Mouse (Mus musculus) liver, adult 2 months (tissue): ENCODE data around the gene Slc38a3. TPM values are rescaled to one million over a fixed set of nuclear protein-coding genes. Genes with fewer than 3 reads are reported as not detected.
A peak's percentile ranks its signal among the peaks of the same experiment; 100 is the strongest.

Experiments
- DNase-seq: peaks from one replicate; pipeline ENCODE4 v3.0.0-alpha.2; 2011; ENCODE audit warnings: low read depth, low spot score; ENCODE audit errors: extremely low read depth
- H3K27ac ChIP-seq: fragments of 200-500 bp; replicated peaks from 2 replicates; pipeline ENCODE4 v1.5.1; 2012; ENCODE audit warnings: low read depth, mild to moderate bottlenecking, control low read depth, inconsistent platforms, low read length; ENCODE audit not compliant: insufficient read depth
- H3K27me3 ChIP-seq: fragments of 200-500 bp; 2 replicates; pipeline ENCODE4 v1.6.1; 2012; ENCODE audit warnings: mild to moderate bottlenecking, moderate library complexity, low read length, inconsistent platforms; ENCODE audit not compliant: control insufficient read depth, insufficient read depth
- H3K36me3 ChIP-seq: fragments of 200-500 bp; 2 replicates; pipeline ENCODE4 v1.6.1; 2012; ENCODE audit warnings: low read length, inconsistent platforms; ENCODE audit not compliant: control insufficient read depth, insufficient read depth
- H3K4me1 ChIP-seq: fragments of 200-500 bp; 2 replicates; pipeline ENCODE4 v1.6.1; 2011; ENCODE audit warnings: low read length; ENCODE audit not compliant: control insufficient read depth, insufficient read depth
- H3K4me3 ChIP-seq: fragments of 200-500 bp; 2 replicates; pipeline ENCODE4 v1.5.1; 2011; ENCODE audit warnings: low read depth, mild to moderate bottlenecking, control low read depth, low read length, moderate library complexity; ENCODE audit not compliant: insufficient read depth
- H3K79me2 ChIP-seq: fragments of 200-500 bp; 2 replicates; pipeline ENCODE4 v1.6.1; 2012; ENCODE audit warnings: inconsistent platforms, mild to moderate bottlenecking, low read length, moderate library complexity; ENCODE audit not compliant: control insufficient read depth, insufficient read depth
- H3K9ac ChIP-seq: fragments of 200-500 bp; 2 replicates; pipeline ENCODE4 v1.6.1; 2012; ENCODE audit warnings: low read depth, mild to moderate bottlenecking, control low read depth, inconsistent platforms, low read length
- CTCF ChIP-seq: fragments of 200-500 bp; IDR thresholded peaks from 2 replicates; pipeline ENCODE4 v1.5.1; 2011; ENCODE audit warnings: low read depth, low read length, control low read depth
- POLR2A ChIP-seq: fragments of 200-500 bp; IDR thresholded peaks from 2 replicates; pipeline ENCODE4 v1.6.1; 2011; ENCODE audit warnings: low read length, control low read depth; ENCODE audit not compliant: insufficient read depth; ENCODE audit errors: extremely low read depth
- WGBS: fragments of 180-500 bp; shearing (Covaris S2); methylation state at CpG from one replicate; pipeline ENCODE4 v1.1.7; 2018; 5-methylcytosine and 5-hydroxymethylcytosine counted together
- polyA plus RNA-seq: library from polyadenylated mRNA; depleted of rRNA; stranded (reverse); fragments of >200 nt; gene quantifications from 2 replicates; pipeline ENCODE4 v1.2.3, GENCODE M21; 2012
- total RNA-seq: library from RNA; depleted of rRNA; stranded (reverse); fragments of >200 nt; gene quantifications from 2 replicates; pipeline ENCODE4 v1.2.3, GENCODE M21; 2014

Slc38a3 gene
- total and polyA plus RNA-seq, 2 experiments = 982 to 4,585 TPM

DNA sequence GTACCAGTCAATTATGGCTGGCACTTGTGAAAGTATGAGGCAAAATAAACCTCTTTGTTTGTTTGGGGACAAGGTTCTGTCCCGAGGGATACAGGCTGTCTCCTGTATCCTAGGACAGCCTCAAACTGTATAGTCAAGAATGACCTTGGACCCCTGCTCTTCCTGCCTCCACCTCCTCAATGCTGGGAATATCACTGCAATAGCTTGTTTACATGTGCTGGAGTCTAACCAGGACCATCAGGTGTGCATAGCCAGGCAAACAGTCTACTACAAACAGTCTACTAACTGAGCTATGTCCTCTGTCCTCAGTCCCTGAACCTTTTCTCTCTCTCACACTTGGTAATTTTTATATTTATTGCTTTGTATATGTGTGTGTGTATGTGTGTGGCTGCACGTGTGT is 15.9 kb downstream of the Slc38a3 start:
- peak overlapping the region; percentile 78 for H3K27ac ChIP-seq
- H3K36me3 ChIP-seq = peaks cover 52% of the 10 kb centered on the region
- no peak overlapping the region for H3K4me3 ChIP-seq
- H3K4me1 ChIP-seq = peaks cover 25% of the 10 kb centered on the region; the same call in 1 of the 2 replicates
- WGBS = 17% methylated on average over 2 of the region's 2 CpGs
- no peak for TF ChIP-seq CTCF
- TF ChIP-seq POLR2A = no peak
- peak; percentile 84 for DNase-seq
- H3K9ac ChIP-seq = no peak overlapping the region; the same call in 1 of the 2 replicates
- H3K79me2 ChIP-seq = no peaks in the 10 kb centered on the region
- no peaks in the 10 kb centered on the region for H3K27me3 ChIP-seq

DNA sequence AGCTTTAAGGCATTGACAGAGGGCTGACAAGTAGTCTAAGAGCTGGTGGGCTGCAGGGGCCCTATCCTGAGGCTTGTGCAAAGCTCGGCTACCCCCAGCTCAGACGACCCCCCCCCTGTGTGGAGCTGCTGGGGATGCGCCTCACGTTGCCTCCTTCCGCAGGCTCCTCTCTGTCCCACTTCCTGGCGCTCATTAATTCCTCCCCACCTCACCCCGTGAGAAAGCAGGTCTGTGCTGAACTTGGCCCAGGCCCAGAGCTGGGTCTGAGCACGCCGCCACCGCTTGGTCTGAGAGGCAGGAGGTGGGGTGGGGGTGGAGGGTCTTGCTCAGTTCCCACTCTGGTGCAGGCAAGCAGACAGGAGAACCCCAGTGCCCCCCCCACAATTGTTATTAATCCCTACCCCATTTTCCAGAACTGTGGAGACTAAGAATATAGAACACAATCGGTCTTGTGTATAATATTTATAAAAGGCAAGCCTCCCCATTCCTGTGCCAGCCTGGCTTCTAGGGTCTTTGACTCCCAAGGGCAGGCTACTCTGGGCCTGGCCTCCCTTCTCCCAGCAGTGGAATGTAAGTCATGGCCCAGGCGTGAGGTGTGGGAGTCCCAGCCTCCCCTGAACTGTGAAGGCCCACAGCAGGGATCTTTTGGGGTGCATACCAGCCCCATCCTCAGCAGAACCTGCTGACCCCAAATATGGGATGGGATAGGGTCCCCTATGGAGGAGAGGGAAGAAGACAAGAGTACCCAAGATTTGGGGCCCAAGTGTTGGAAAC is 18.4 kb downstream of the Slc38a3 start:
- Histone ChIP-seq H3K27ac (peak overlapping the region; percentile 1), H3K79me2 (no peaks in the 10 kb centered on the region), H3K27me3 (no peaks in the 10 kb centered on the region), H3K36me3 (peaks cover 28% of the 10 kb centered on the region), H3K4me1 (peaks cover 12% of the 10 kb centered on the region; the same call in 1 of the 2 replicates), H3K9ac (no peak overlapping the region), H3K4me3 (no peak overlapping the region)
- peak; percentile 47 for DNase-seq
- 47% methylated on average over 12 of the region's 12 CpGs for WGBS
- TF ChIP-seq POLR2A (0 out of 2 replicates have a peak, but pooled peaks have one; percentile 20), CTCF (no peak)

DNA sequence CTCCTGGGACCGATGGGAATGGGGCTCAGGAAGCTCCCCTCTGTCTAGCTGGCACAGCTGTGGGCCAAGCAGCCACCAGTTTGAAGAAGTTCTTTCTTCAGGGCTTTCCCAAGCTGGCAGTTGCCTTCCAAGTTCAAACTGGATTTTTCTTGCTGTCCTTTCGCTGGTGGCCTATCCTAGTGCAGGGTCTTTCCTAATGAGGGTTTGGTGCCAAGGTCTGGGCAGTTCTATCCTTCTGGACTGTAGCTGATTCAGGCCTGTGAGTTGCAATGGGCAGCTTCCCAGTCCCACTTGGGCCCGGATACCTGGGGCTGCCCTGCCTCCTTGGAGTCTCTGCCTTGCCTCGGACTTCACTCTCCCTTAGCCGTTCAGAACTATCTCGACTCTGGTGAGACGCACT is 19.1 kb downstream of the Slc38a3 start:
- WGBS = 30% methylated on average over 7 of the region's 7 CpGs
- Histone ChIP-seq H3K36me3 (peaks cover 24% of the 10 kb centered on the region), H3K4me1 (peaks cover 11% of the 10 kb centered on the region), H3K27me3 (no peaks in the 10 kb centered on the region), H3K79me2 (no peaks in the 10 kb centered on the region), H3K27ac (peak overlapping the region; percentile 1), H3K9ac (no peak overlapping the region), H3K4me3 (no peak overlapping the region)
- no peak for TF ChIP-seq POLR2A
- TF ChIP-seq CTCF = no peak
- no peak for DNase-seq

DNA sequence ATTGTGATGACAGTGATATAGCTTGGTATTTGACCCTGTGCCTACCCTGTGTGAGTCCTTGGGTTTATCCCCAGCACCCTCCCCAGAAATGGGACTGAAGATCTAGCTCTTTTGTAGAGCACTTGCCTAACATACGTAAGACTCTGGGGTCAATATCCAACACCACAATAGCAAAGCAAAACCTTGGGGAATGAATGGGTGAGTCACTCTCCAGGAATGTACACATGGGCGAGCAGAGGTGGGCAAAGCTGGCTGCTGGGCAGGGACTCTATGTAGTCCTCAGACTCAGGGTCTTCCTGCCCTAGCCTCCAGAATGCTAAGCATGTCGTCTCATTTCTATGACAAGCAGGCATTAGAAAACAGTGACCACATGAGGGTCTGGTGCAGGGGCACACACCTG is 20.6 kb downstream of the Slc38a3 start:
- no peaks in the 10 kb centered on the region for H3K27me3 ChIP-seq
- no peak overlapping the region for H3K27ac ChIP-seq
- no peak overlapping the region for H3K4me3 ChIP-seq
- no peaks in the 10 kb centered on the region for H3K79me2 ChIP-seq
- H3K9ac ChIP-seq = no peak overlapping the region
- peaks cover 7% of the 10 kb centered on the region for H3K4me1 ChIP-seq
- H3K36me3 ChIP-seq = peaks cover 14% of the 10 kb centered on the region
- DNase-seq = peak; percentile 62
- TF ChIP-seq CTCF = no peak
- TF ChIP-seq POLR2A = no peak
- 25% methylated on average over 3 of the region's 3 CpGs for WGBS

DNA sequence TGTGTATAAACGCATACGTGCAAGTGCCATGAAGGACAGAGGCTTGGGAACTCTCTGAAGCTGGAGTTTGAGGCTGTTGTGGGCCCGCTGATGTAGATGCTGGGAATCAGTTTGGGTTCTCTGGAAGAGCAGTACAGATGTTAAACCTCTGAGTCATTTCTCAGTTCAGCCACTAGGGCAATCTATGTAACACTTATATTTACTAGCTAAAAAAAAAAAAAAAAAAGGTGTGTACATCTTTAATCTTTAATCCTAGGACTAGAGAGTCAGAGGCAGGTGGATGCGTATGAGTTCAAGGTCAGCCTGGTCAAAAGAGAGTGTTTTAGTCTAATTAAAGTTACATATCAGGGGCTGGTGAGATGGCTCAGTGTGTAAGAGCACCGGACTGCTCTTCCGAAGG is 22.4 kb downstream of the Slc38a3 start:
- H3K4me1 ChIP-seq = peaks cover 6% of the 10 kb centered on the region
- H3K36me3 ChIP-seq = peaks cover 5% of the 10 kb centered on the region
- 66% methylated on average over 6 of the region's 6 CpGs for WGBS
- no peak overlapping the region for H3K27ac ChIP-seq
- H3K4me3 ChIP-seq = no peak overlapping the region
- peak; percentile 24 for DNase-seq
- no peak for TF ChIP-seq CTCF
- TF ChIP-seq POLR2A = no peak
- no peaks in the 10 kb centered on the region for H3K79me2 ChIP-seq
- H3K27me3 ChIP-seq = no peaks in the 10 kb centered on the region
- no peak overlapping the region for H3K9ac ChIP-seq

DNA sequence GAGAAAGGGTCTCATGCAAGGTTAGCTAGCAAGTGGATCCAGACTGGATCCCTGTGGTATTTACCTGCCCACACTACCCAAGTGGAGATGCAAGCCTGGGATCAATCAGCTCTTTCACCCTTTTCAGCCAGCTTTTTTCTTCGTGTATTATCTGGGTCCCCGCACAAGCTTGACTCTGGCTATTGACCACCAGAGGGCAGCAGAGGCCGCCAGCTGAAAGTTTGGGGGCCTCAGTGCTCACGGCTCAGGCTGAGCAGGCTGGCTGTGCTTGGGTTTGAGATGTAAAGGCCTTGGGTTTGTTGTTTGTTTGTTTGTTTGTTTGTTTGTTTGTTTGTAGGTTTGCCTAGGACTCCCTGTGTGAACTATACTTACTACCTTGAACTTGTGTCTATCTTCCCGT is 23.8 kb downstream of the Slc38a3 start:
- H3K27me3 ChIP-seq = no peaks in the 10 kb centered on the region
- TF ChIP-seq CTCF = peak; percentile 90
- TF ChIP-seq POLR2A = no peak
- H3K9ac ChIP-seq = no peak overlapping the region
- no peaks in the 10 kb centered on the region for H3K36me3 ChIP-seq
- H3K27ac ChIP-seq = no peak overlapping the region
- H3K4me3 ChIP-seq = no peak overlapping the region
- WGBS = 15% methylated on average over 5 of the region's 5 CpGs
- H3K79me2 ChIP-seq = no peaks in the 10 kb centered on the region
- peak; percentile 34 for DNase-seq
- H3K4me1 ChIP-seq = peaks cover 6% of the 10 kb centered on the region
